Mouse (Mus musculus): Measurements from ENCODE around the gene Med29. TPM values are rescaled to one million over a fixed set of nuclear protein-coding genes. Genes with fewer than 3 reads are reported as not detected.

Gene Med29
- polyA plus RNA-seq, 1 experiment from 2014 or later = 50.0 TPM

DNA sequence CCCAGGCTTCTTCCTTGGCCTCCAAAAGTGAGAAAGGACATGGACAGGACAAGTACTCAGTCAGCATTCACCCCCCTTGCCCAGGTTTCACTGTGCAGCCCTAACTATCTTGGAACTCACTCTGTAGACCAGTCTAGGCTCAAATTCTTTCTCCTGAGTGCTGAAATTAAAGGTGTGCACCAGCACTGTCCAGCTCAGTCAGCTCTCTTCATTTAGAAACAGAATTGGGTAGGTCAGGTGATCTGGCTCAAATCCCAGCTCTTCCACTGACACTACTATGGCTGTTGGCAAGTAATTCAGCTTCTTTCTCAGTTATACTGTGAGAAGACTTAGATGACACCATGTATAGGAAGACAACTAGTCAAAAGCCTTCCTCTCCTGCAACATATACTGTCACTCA lies 35.2 kb upstream of the Med29 start:
- Histone ChIP-seq H3K4me1 (peaks cover 26% of the 10 kb centered on the region), H3K9me3 (replicated peaks) (no peaks in the 10 kb centered on the region), H3K9ac (replicated peaks) (no peak overlapping the region), H3K4me2 (no peak overlapping the region), H3K4me3 (replicated peaks) (no peak overlapping the region), H3K36me3 (peaks cover 20% of the 10 kb centered on the region), H3K27me3 (replicated peaks) (no peaks in the 10 kb centered on the region), H3K27ac (replicated peaks) (no peak overlapping the region)
- ATAC-seq (ENCODE audit: low FRiP score) = no peak

DNA sequence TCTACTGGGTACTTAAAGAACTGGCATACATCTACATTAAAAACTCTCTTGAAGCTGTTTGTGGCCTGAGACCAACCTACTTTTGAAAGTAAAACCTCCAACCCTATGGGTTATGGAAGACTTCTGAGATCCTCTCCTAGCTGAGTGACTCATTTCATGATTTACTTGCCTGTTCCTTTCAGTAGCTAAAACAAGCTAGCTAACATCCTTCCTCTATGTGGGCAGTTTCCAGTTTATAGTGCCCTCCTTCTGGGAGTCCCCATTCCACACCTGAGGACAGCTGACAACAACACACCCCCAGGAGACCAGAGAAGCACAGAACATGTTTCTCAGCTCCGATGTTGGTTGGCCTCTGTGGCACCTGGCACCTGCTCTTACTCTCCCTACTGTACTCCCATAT lies 30.5 kb upstream of the Med29 start:
- Histone ChIP-seq H3K4me3 (replicated peaks) (no peak overlapping the region), H3K9ac (replicated peaks) (no peak overlapping the region), H3K27ac (replicated peaks) (no peak overlapping the region), H3K36me3 (peaks cover 54% of the 10 kb centered on the region), H3K4me2 (no peak overlapping the region), H3K27me3 (replicated peaks) (no peaks in the 10 kb centered on the region), H3K4me1 (0 out of 2 replicates have a peak, but pooled peaks cover 9% of the 10 kb centered on the region), H3K9me3 (replicated peaks) (no peaks in the 10 kb centered on the region)
- 92% methylated on average over 1 of the region's 1 CpGs for WGBS
- ATAC-seq (ENCODE audit: low FRiP score) = no peak

DNA sequence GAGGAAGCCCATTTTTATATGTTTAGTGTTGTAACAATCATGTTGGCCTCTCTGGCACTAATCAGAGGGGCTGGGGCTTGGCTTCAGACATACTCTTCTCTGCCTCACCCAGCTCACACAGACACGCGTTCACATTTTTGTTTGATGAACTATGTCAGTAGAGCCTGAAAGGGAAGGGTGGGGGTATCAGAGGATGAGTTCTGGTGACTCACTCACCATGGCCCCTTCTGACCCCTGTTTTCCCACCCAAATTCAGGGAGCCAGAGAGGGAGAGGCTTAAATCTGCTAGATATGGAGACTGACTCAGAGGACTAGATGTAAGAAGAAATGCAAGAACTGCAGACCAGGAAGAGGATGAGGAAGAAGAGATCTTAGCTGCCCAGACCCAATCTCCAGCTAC lies 26.9 kb upstream of the Med29 start:
- WGBS = 96% methylated on average over 2 of the region's 2 CpGs
- peaks cover 83% of the 10 kb centered on the region for H3K36me3 ChIP-seq
- H3K27ac ChIP-seq (replicated peaks) = no peak overlapping the region
- H3K27me3 ChIP-seq (replicated peaks) = no peaks in the 10 kb centered on the region
- H3K4me2 ChIP-seq = no peak overlapping the region
- no peaks in the 10 kb centered on the region for H3K9me3 ChIP-seq (replicated peaks)
- H3K4me3 ChIP-seq (replicated peaks) = no peak overlapping the region
- H3K9ac ChIP-seq (replicated peaks) = no peak overlapping the region
- H3K4me1 ChIP-seq = 0 out of 2 replicates have a peak, but pooled peaks cover 4% of the 10 kb centered on the region
- no peak for ATAC-seq (ENCODE audit: low FRiP score)

DNA sequence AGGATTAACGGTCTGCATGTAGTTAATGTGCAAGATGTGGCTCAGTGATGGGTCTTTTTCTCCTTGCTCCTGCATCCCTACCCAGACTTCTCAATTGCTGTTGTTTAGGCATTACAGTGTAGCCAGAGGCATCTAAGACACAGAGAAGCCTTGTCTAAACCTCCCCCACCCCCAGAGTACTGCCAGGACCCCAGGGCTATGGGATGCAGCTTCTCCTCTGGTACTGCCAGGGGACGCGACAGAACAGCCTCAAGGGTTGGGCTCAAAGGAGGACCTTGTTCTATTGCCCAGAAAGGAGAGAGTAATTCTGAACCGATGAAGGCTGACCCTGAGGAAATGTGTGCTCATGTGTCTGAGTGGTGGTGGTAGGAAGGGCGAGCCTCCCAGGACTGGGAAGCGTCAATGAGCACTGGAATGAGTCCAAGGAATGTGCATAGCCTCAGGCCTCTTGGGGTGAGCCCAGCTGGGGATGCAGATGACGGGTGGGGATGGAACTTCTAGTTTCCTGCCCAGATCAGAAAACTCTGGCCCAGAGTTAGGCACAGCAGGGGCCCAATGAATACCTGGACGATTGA lies 25.7 kb upstream of the Med29 start:
- Histone ChIP-seq H3K4me3 (replicated peaks) (no peak overlapping the region), H3K27me3 (replicated peaks) (no peaks in the 10 kb centered on the region), H3K4me2 (no peak overlapping the region), H3K9ac (replicated peaks) (no peak overlapping the region), H3K9me3 (replicated peaks) (no peaks in the 10 kb centered on the region), H3K27ac (replicated peaks) (0 out of 2 replicates have a peak overlapping the region, but pooled peaks have one; percentile 18), H3K4me1 (0 out of 2 replicates have a peak, but pooled peaks cover 4% of the 10 kb centered on the region), H3K36me3 (peaks cover 90% of the 10 kb centered on the region)
- WGBS = 66% methylated on average over 8 of the region's 8 CpGs
- peak; percentile 38; the same call in 1 of the 2 replicates for ATAC-seq (ENCODE audit: low FRiP score)

DNA sequence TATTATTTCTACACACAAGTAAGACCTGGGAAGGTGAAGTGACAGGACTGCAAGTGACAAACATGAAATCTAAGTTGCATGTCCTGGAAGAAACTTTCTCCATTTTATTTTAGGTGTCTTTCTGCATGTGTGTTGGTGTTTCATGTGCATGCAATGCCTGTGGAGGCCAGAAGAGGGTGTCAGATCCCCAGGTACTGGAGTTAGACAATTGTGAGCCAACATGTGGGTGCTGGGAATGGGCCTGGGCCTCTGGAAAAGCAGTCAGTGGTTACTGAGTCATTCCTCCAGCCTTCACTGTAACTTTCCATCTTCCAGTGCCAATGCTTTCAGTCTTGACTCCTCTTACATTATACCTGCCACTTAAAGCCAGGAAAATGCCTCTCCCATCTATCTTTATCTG lies 24.9 kb upstream of the Med29 start:
- Histone ChIP-seq H3K9me3 (replicated peaks) (no peaks in the 10 kb centered on the region), H3K27me3 (replicated peaks) (no peaks in the 10 kb centered on the region), H3K4me2 (no peak overlapping the region), H3K9ac (replicated peaks) (no peak overlapping the region), H3K4me3 (replicated peaks) (no peak overlapping the region), H3K4me1 (0 out of 2 replicates have a peak, but pooled peaks cover 4% of the 10 kb centered on the region), H3K36me3 (peaks cover 90% of the 10 kb centered on the region), H3K27ac (replicated peaks) (no peak overlapping the region)
- no peak for ATAC-seq (ENCODE audit: low FRiP score)

DNA sequence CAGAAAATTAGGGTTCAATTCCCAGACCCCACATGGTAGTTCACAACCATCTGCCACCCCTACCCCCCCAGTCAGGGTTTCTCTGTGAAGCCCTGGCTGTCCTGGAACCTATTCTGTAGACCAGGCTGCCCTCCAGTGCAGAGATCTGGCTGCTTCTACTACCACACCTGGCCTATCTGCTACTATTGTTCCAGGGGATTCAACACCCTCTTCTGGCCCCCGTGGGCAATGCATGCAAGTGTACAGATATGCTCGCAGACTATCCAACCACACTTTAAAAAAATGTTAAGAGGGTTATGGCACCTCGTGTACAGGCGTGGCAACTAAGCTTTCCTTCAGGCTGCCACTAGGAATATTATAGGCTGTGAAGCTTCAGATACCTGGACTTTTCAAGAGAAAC lies 20.3 kb upstream of the Med29 start:
- 93% methylated on average over 4 of the region's 4 CpGs for WGBS
- H3K9ac ChIP-seq (replicated peaks) = no peak overlapping the region
- H3K9me3 ChIP-seq (replicated peaks) = no peaks in the 10 kb centered on the region
- H3K27me3 ChIP-seq (replicated peaks) = no peaks in the 10 kb centered on the region
- no peak overlapping the region for H3K27ac ChIP-seq (replicated peaks)
- ATAC-seq (ENCODE audit: low FRiP score) = no peak
- no peaks in the 10 kb centered on the region for H3K4me1 ChIP-seq
- H3K36me3 ChIP-seq = peaks cover 82% of the 10 kb centered on the region
- no peak overlapping the region for H3K4me2 ChIP-seq
- no peak overlapping the region for H3K4me3 ChIP-seq (replicated peaks)

DNA sequence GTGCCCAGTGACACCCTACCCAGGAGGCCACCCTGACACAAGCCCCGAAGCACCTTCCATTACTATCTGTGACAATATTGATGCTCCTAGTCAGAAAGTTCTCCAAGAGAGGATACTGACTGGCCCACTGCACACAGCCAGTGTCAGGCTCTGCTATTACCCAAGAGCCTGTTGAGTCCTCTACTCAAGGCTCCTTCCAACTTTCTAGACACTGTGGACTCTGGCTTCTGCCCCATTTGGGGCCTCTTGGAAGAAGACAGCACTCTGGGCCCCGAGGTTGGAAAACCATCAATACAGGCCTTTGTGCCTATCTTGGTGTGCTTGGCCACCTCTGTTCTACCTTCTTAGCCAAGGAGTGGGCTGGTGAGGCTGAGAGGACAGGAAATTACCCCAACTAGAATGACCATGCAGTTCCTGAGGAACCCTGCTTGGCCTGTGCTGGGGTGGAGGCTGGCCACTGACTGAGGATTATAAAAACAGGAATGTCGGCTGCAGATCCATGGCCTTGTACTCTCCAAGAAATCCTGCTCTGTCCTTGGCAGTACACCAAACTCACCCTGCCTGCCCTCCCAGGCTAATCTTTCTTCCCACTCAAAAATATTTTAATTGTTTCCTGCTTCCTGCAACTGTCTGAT lies 18.4 kb upstream of the Med29 start:
- Histone ChIP-seq H3K27ac (replicated peaks) (no peak overlapping the region), H3K4me2 (no peak overlapping the region), H3K9me3 (replicated peaks) (no peaks in the 10 kb centered on the region), H3K4me3 (replicated peaks) (no peak overlapping the region), H3K9ac (replicated peaks) (no peak overlapping the region), H3K36me3 (peaks cover 84% of the 10 kb centered on the region), H3K4me1 (no peaks in the 10 kb centered on the region), H3K27me3 (replicated peaks) (no peaks in the 10 kb centered on the region)
- no peak for ATAC-seq (ENCODE audit: low FRiP score)
- WGBS = 93% methylated on average over 3 of the region's 3 CpGs

DNA sequence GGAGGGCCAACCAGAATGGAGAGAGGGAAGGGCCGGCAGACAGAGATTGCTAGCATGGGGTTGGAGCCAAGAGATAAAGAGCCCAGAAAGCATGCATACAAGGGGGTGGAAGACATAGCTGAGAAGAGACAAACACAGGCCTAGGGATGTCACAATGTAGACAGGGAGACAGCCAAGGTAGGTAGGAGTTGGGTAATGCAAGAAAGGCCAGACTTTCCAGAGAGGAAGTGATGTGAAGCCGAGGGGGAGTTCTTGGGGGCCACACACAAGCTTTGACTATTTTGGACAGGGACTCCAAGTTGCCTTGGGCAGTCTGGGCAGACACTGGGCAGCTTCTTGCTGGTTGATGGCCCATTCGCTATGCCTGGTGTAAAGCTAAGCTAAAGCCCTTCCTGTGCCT lies 9.4 kb upstream of the Med29 start:
- no peak overlapping the region for H3K4me3 ChIP-seq (replicated peaks)
- H3K9me3 ChIP-seq (replicated peaks) = no peaks in the 10 kb centered on the region
- ATAC-seq (ENCODE audit: low FRiP score) = no peak
- H3K4me2 ChIP-seq = no peak overlapping the region
- no peaks in the 10 kb centered on the region for H3K27me3 ChIP-seq (replicated peaks)
- no peak overlapping the region for H3K27ac ChIP-seq (replicated peaks)
- WGBS = 90% methylated on average over 3 of the region's 3 CpGs
- no peak overlapping the region for H3K9ac ChIP-seq (replicated peaks)
- H3K4me1 ChIP-seq = no peaks in the 10 kb centered on the region
- H3K36me3 ChIP-seq = peaks cover 93% of the 10 kb centered on the region

DNA sequence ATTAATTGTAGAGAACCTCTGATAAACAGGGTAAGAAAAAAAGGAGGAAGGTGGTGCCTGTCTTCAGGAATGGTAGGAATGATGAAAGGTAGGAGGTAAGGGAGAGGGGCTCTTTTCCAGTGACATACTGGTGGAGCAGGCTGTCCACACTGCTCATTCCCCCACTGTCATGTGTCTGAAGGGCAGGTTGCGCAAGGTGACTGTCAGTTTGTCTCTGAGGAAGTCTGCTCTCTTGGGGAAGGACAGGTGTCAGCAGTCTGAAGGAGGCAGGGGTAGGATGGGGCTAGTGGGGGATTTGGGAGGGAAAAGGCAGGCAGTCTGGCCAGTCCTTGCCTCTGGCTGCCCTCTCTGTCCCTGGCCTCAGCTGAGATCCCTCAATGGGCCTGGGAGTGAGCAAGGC lies 8.5 kb upstream of the Med29 start:
- ATAC-seq (ENCODE audit: low FRiP score) = no peak
- peaks cover 92% of the 10 kb centered on the region for H3K36me3 ChIP-seq
- no peak overlapping the region for H3K4me3 ChIP-seq (replicated peaks)
- H3K9me3 ChIP-seq (replicated peaks) = no peaks in the 10 kb centered on the region
- no peak overlapping the region for H3K9ac ChIP-seq (replicated peaks)
- 100% methylated on average over 1 of the region's 1 CpGs for WGBS
- H3K27me3 ChIP-seq (replicated peaks) = no peaks in the 10 kb centered on the region
- no peak overlapping the region for H3K4me2 ChIP-seq
- no peaks in the 10 kb centered on the region for H3K4me1 ChIP-seq
- no peak overlapping the region for H3K27ac ChIP-seq (replicated peaks)

DNA sequence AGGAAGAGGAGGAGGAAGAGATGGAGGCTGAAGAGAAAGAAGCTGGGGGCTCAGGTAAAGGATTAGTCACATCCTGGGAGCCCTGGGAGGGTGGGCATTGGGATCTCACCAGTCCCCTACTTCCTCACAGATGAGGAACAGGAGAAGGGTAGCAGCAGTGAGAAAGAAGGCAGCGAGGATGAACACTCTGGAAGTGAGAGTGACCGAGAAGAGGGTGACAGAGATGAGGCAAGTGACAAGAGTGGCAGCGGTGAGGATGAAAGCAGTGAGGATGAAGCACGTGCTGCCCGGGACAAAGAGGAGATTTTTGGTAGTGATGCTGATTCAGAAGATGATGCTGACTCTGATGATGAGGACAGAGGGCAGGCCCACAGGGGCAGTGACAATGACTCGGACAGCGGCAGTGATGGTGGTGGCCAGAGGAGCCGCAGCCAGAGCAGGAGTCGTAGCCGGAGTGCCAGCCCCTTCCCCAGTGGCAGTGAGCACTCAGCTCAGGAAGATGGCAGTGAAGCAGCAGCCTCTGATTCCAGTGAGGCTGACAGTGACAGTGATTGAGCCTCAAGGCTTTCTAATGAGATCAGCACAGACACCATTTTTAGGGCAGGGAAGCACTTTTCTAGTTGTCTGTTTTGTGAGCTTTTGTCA lies 6.3 kb upstream of the Med29 start:
- no peaks in the 10 kb centered on the region for H3K27me3 ChIP-seq (replicated peaks)
- 92% methylated on average over 10 of the region's 10 CpGs for WGBS
- peaks cover 83% of the 10 kb centered on the region for H3K36me3 ChIP-seq
- H3K9ac ChIP-seq (replicated peaks) = no peak overlapping the region
- ATAC-seq (ENCODE audit: low FRiP score) = no peak
- H3K4me3 ChIP-seq (replicated peaks) = no peak overlapping the region
- H3K27ac ChIP-seq (replicated peaks) = no peak overlapping the region
- no peaks in the 10 kb centered on the region for H3K9me3 ChIP-seq (replicated peaks)
- H3K4me1 ChIP-seq = peaks cover 7% of the 10 kb centered on the region
- no peak overlapping the region for H3K4me2 ChIP-seq

DNA sequence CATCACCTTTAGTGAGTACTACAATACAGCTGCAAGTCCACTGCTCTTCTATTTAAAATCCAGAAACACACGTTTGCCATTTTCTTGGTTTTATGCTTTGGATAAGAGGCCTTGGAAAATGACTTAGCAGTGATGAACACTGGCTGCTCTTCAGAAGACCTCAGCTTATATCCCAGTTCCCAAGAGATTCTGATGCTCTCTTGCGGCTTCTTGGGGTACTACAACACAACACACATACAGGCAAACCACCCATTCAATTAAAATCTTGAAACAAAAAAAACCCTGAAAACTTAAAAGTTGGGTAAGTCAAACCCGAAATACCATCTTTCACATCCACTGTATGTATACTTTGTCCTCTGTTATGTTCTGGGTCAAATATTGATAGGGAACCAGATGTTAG lies 5.5 kb upstream of the Med29 start:
- H3K27me3 ChIP-seq (replicated peaks) = no peaks in the 10 kb centered on the region
- H3K4me2 ChIP-seq = no peak overlapping the region
- 68% methylated on average over 3 of the region's 3 CpGs for WGBS
- H3K27ac ChIP-seq (replicated peaks) = no peak overlapping the region
- ATAC-seq (ENCODE audit: low FRiP score) = no peak
- no peaks in the 10 kb centered on the region for H3K9me3 ChIP-seq (replicated peaks)
- H3K36me3 ChIP-seq = peaks cover 75% of the 10 kb centered on the region
- H3K4me1 ChIP-seq = peaks cover 13% of the 10 kb centered on the region
- no peak overlapping the region for H3K9ac ChIP-seq (replicated peaks)
- H3K4me3 ChIP-seq (replicated peaks) = no peak overlapping the region

DNA sequence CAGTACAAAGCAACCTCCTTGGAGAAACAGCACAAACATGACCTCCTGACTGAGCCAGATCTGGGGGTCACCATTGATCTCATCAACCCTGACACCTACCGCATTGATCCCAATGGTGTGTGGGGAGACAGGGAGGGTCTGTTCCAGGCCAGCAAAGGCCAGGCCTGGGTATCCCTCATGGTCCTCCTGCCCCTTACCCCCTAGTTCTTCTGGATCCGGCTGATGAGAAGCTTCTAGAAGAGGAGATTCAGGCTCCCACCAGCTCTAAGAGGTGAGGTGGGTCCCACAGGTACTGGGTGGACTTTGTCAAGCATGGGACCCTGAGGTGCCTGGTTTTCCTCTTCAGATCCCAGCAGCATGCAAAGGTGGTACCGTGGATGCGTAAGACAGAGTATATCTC lies 2.9 kb upstream of the Med29 start:
- H3K4me2 ChIP-seq = no peak overlapping the region
- no peak overlapping the region for H3K4me3 ChIP-seq (replicated peaks)
- H3K27me3 ChIP-seq (replicated peaks) = no peaks in the 10 kb centered on the region
- no peaks in the 10 kb centered on the region for H3K9me3 ChIP-seq (replicated peaks)
- WGBS = 94% methylated on average over 4 of the region's 4 CpGs
- H3K4me1 ChIP-seq = peaks cover 24% of the 10 kb centered on the region
- no peak for ATAC-seq (ENCODE audit: low FRiP score)
- peaks cover 54% of the 10 kb centered on the region for H3K36me3 ChIP-seq
- H3K27ac ChIP-seq (replicated peaks) = no peak overlapping the region
- no peak overlapping the region for H3K9ac ChIP-seq (replicated peaks)

Data from neural tube, embryonic 15.5 days (tissue).